Mouse (Mus musculus) cortical plate, adult 2 months (tissue): Measurements from ENCODE around the gene Rbbp6. TPM values are rescaled to one million over a fixed set of nuclear protein-coding genes. Genes with fewer than 3 reads are reported as not detected.
A peak's percentile ranks its signal among the peaks of the same experiment; 100 is the strongest.

Source experiments
- H3K27ac ChIP-seq: fragments of 200-500 bp; 2 replicates; pipeline ENCODE4 v1.5.1; 2012; ENCODE audit warnings: low read length, control low read depth, inconsistent platforms; ENCODE audit not compliant: insufficient read depth
- H3K4me1 ChIP-seq: fragments of 200-500 bp; 2 replicates; pipeline ENCODE4 v1.6.1; 2011; ENCODE audit warnings: low read length; ENCODE audit not compliant: control insufficient read depth, insufficient read depth
- H3K4me3 ChIP-seq: fragments of 200-500 bp; 2 replicates; pipeline ENCODE4 v1.5.1; 2011; ENCODE audit warnings: mild to moderate bottlenecking, low read length, control low read depth; ENCODE audit not compliant: insufficient read depth
- CTCF ChIP-seq: fragments of 200-500 bp; IDR thresholded peaks from 2 replicates; pipeline ENCODE4 v1.5.1; 2011; ENCODE audit warnings: mild to moderate bottlenecking, control low read depth, low read length; ENCODE audit not compliant: insufficient read depth; ENCODE audit errors: extremely low read depth
- POLR2A ChIP-seq: fragments of 200-500 bp; IDR thresholded peaks from 2 replicates; pipeline ENCODE4 v1.6.1; 2011; ENCODE audit warnings: mild to moderate bottlenecking, low read length, control low read depth; ENCODE audit not compliant: insufficient read depth; ENCODE audit errors: extremely low read depth
- polyA plus RNA-seq: library from polyadenylated mRNA; depleted of rRNA; stranded (reverse); fragments of >200 nt; gene quantifications from 2 replicates; pipeline ENCODE4 v1.2.3, GENCODE M21; 2012

The Rbbp6 gene
- polyA plus RNA-seq, 1 experiment = 51.7 TPM

DNA sequence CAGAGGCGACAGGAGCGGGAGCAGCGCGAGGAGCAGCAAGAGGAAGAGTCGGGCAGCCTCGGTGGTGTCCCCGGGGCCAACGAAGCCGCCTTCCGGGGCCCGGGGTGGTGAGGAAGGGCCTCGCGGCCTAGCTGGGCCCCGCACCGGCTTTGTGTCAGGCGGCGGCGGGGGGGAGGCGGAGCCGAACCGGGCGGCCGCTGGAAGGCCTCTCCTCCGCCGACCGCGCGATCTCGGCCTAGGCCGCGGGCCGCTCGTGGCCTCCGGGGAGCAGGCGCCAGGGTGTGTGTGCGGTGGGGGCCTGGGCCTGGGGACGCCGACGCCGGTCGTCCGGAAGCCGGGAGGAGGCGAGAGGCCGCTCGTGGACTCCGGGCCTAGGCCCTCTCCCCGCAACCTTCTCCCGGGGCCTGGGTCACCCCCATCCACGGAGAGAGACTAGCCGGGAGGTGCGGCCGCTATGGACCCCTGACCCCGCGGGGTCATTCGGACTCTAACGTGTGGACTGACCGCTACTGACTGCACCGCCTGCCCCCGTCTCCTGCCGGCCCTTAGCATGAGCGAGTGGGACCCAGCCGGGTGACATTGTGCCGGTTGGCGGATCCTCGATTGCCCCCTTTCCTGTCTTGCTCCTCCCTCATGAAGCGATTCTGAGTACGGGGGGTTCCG lies 4.8 kb downstream of the Rbbp6 start:
- no peak for TF ChIP-seq CTCF
- TF ChIP-seq POLR2A = no peak
- Histone ChIP-seq H3K27ac (peak overlapping the region; percentile 93), H3K4me3 (peak overlapping the region; percentile 65), H3K4me1 (peaks cover 5% of the 10 kb centered on the region)

- TF ChIP-seq CTCF (no peak), POLR2A (no peak)
- Histone ChIP-seq H3K4me3 (peak overlapping the region; percentile 65), H3K4me1 (peaks cover 5% of the 10 kb centered on the region), H3K27ac (peak overlapping the region; percentile 93; the same call in 1 of the 2 replicates)
Observed at GRCm38 (mm10) chr7:122970864-122971420, 5.5 kb downstream of the Rbbp6 start.

- peaks cover 5% of the 10 kb centered on the region for H3K4me1 ChIP-seq
- H3K4me3 ChIP-seq = peak overlapping the region; percentile 65; the same call in 1 of the 2 replicates
- TF ChIP-seq CTCF (no peak), POLR2A (no peak)
- no peak overlapping the region for H3K27ac ChIP-seq
Observed at GRCm38 (mm10) chr7:122972006-122972689, 6.7 kb downstream of the Rbbp6 start.

DNA sequence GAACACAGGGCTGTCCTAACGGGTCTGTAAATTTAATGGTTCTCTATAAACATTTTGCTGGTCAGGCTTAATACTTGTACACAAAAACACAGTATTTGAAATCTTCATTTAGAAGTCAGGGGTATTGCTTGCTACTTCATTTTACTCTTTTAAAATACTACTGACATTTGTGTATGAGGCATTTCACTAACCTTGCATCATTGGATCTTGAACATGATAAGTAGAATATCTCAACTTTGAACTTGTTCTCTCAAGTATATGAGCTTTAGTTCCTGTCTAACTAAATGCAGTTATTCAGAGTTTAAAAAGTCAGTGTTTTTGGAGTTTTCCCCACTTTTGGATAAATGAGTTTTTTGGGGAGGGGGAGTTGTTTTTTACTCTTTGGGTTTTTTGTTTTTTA lies 14.0 kb downstream of the Rbbp6 start:
- no peak for TF ChIP-seq CTCF
- TF ChIP-seq POLR2A = no peak
- Histone ChIP-seq H3K27ac (no peak overlapping the region), H3K4me1 (peaks cover 1% of the 10 kb centered on the region; the same call in 1 of the 2 replicates), H3K4me3 (no peak overlapping the region)

DNA sequence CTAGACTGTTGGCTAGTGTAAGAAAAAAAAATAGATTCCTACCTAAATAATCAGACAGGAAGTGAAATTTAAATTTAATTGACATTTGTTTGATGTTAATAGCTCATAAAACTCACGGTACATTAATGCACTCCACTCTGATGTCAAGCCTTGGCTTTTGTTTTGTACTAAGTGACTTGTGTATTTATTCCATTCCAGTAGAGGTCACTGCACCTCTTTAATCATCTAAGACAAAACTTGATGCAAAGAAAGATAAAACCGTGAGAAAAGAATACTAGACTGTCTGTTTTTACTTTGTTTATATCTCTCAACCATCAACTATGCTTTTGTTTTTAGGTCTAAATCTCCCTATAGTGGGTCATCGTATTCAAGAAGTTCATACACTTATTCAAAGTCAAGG lies 32.7 kb downstream of the Rbbp6 start:
- Histone ChIP-seq H3K4me1 (no peaks in the 10 kb centered on the region), H3K4me3 (no peak overlapping the region), H3K27ac (no peak overlapping the region)
- TF ChIP-seq CTCF = no peak
- TF ChIP-seq POLR2A = no peak

- no peak overlapping the region for H3K4me3 ChIP-seq
- no peaks in the 10 kb centered on the region for H3K4me1 ChIP-seq
- H3K27ac ChIP-seq = no peak overlapping the region
- TF ChIP-seq POLR2A (no peak), CTCF (no peak)
Observed at GRCm38 (mm10) chr7:122999871-123000396, 34.4 kb downstream of the Rbbp6 start.

DNA sequence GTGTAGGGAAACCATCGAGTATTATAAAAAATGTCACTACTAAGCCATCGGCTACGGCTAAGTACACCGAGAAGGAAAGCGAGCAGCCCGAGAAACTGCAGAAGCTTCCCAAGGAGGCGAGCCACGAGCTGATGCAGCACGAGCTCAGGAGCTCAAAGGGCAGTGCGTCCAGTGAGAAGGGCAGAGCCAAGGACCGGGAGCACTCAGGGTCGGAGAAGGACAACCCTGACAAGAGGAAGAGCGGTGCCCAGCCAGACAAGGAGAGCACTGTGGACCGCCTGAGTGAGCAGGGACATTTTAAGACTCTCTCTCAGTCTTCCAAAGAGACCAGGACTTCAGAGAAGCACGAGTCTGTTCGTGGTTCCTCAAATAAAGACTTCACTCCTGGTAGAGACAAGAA lies 35.3 kb downstream of the Rbbp6 start:
- H3K4me1 ChIP-seq = no peaks in the 10 kb centered on the region
- TF ChIP-seq CTCF (no peak), POLR2A (no peak)
- no peak overlapping the region for H3K4me3 ChIP-seq
- H3K27ac ChIP-seq = no peak overlapping the region

- Histone ChIP-seq H3K4me1 (no peaks in the 10 kb centered on the region), H3K4me3 (no peak overlapping the region), H3K27ac (no peak overlapping the region)
- TF ChIP-seq POLR2A = no peak
- TF ChIP-seq CTCF = no peak
Observed at GRCm38 (mm10) chr7:123001341-123002027, 36.0 kb downstream of the Rbbp6 start.

GRCm38 (mm10) chr7:123002028-123002410 lies 36.5 kb downstream of the Rbbp6 start:
- no peak overlapping the region for H3K4me3 ChIP-seq
- H3K4me1 ChIP-seq = no peaks in the 10 kb centered on the region
- no peak for TF ChIP-seq CTCF
- no peak for TF ChIP-seq POLR2A
- H3K27ac ChIP-seq = no peak overlapping the region
